Mouse (Mus musculus) embryonic fibroblast, embryonic 13.5 days (primary cell): Measurements from ENCODE around the gene Nbr1.

Experiments
- CTCF ChIP-seq: IDR thresholded peaks from 2 replicates; pipeline ENCODE4 v1.5.1; 2011; ENCODE audit warnings: mild to moderate bottlenecking, control low read depth, low read length, moderate library complexity, borderline replicate concordance; ENCODE audit not compliant: insufficient read depth
- POLR2A ChIP-seq: IDR thresholded peaks from 2 replicates; pipeline ENCODE4 v1.6.1; 2011; ENCODE audit warnings: low read depth, mild to moderate bottlenecking, control low read depth, low read length, moderate library complexity

DNA sequence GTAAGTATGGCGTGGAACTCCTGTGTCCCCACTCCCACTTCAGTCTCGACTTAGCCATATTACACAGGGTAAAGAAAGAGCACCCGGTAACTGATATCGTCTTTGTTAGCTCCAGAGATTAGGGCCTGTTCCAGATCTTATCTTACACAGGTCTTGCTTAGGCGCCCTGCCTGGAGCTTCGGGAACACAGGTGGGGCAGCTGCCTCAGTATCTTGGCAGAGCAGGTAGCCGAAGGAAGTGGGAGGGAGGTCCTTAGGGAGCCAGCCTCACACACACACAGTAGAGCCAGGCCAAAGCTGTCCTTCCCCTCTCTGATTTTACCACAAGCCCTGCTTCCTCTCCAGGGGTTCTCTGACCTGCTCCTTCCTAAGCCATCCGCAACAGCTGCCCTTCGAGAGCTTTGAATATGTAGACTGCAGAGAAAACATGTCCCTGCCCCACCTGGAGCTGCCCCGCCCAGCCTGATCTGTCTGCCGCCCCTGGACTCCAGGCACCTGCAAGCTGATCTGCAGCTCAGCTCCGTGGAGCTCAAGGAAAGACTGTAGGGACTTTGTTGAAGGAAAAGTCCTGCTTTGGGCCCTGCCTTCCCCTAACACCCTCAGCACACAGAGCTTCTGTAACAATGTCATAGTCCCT, 38.2 kb downstream of the Nbr1 start:
- no peak for TF ChIP-seq CTCF
- TF ChIP-seq POLR2A = no peak
